Mouse (Mus musculus): ENCODE data around the gene Ifna16. TPM values are rescaled to one million over a fixed set of nuclear protein-coding genes. Genes with fewer than 3 reads are reported as not detected.

Ifna16 gene
- polyA plus RNA-seq, 1 experiment, result not detected

- TF ChIP-seq CTCF (IDR thresholded peaks at IDR 0.05; ENCODE audit: borderline replicate concordance, insufficient read depth, low read depth, low read length), result no peak
- no peak for TF ChIP-seq POLR2A (IDR thresholded peaks at IDR 0.05; ENCODE audit: borderline replicate concordance, insufficient read depth, low read length)
- DNase-seq, result no peak
- Histone ChIP-seq H3K27ac (ENCODE audit: insufficient read depth, low read length) (no peak overlapping the region), H3K27me3 (ENCODE audit: control insufficient read depth, insufficient read depth, low read length) (no peaks in the 10 kb centered on the region), H3K4me3 (replicated peaks; ENCODE audit: insufficient read depth, low read depth, low read length) (no peak overlapping the region), H3K4me1 (ENCODE audit: control insufficient read depth, insufficient read depth, low read length) (no peaks in the 10 kb centered on the region)
- 48% methylated on average over 3 of the region's 3 CpGs for WGBS
Measured at GRCm38 (mm10) chr4:88705924-88706323, 29.2 kb upstream of the Ifna16 start.

DNA sequence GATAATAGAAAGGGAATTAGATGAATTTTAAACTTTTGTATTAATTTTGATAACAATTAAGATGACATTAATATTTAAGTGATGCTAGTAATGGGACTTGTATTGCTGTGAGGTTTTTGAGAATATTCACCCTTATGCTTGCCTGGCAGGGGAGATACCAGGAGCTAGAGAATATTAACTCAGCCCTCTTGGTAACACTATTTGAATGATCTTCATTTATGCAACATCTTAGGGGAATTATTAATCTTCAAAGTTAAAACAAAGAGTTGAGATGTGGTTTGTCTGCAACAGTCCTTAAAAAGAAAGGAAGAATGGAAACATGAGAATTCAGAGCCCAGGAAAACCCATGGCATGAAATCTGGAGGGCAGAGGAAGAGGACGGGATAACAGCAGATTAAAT, 22.6 kb upstream of the Ifna16 start:
- Histone ChIP-seq H3K4me3 (replicated peaks; ENCODE audit: insufficient read depth, low read depth, low read length) (no peak overlapping the region), H3K27ac (ENCODE audit: insufficient read depth, low read length) (no peak overlapping the region), H3K27me3 (ENCODE audit: control insufficient read depth, insufficient read depth, low read length) (no peaks in the 10 kb centered on the region), H3K4me1 (ENCODE audit: control insufficient read depth, insufficient read depth, low read length) (no peaks in the 10 kb centered on the region)
- DNase-seq, result no peak
- no peak for TF ChIP-seq POLR2A (IDR thresholded peaks at IDR 0.05; ENCODE audit: borderline replicate concordance, insufficient read depth, low read length)
- WGBS, result 89% methylated on average over 1 of the region's 1 CpGs

- no peak for TF ChIP-seq CTCF (IDR thresholded peaks at IDR 0.05; ENCODE audit: borderline replicate concordance, insufficient read depth, low read depth, low read length)
- no peak for TF ChIP-seq POLR2A (IDR thresholded peaks at IDR 0.05; ENCODE audit: borderline replicate concordance, insufficient read depth, low read length)
- DNase-seq, result no peak
- H3K27me3 ChIP-seq (ENCODE audit: control insufficient read depth, insufficient read depth, low read length), result no peaks in the 10 kb centered on the region
- H3K4me1 ChIP-seq (ENCODE audit: control insufficient read depth, insufficient read depth, low read length), result no peaks in the 10 kb centered on the region
- 89% methylated on average over 5 of the region's 5 CpGs for WGBS
- H3K4me3 ChIP-seq (replicated peaks; ENCODE audit: insufficient read depth, low read depth, low read length), result no peak overlapping the region
- H3K27ac ChIP-seq (ENCODE audit: insufficient read depth, low read length), result no peak overlapping the region
Measured at GRCm38 (mm10) chr4:88698781-88699180, 22.1 kb upstream of the Ifna16 start.

GRCm38 (mm10) chr4:88697753-88698152, 21.0 kb upstream of the Ifna16 start:
- Histone ChIP-seq H3K27me3 (ENCODE audit: control insufficient read depth, insufficient read depth, low read length) (no peaks in the 10 kb centered on the region), H3K4me1 (ENCODE audit: control insufficient read depth, insufficient read depth, low read length) (no peaks in the 10 kb centered on the region), H3K4me3 (replicated peaks; ENCODE audit: insufficient read depth, low read depth, low read length) (no peak overlapping the region), H3K27ac (ENCODE audit: insufficient read depth, low read length) (no peak overlapping the region)
- WGBS, result 87% methylated on average over 4 of the region's 4 CpGs
- no peak for DNase-seq
- no peak for TF ChIP-seq CTCF (IDR thresholded peaks at IDR 0.05; ENCODE audit: borderline replicate concordance, insufficient read depth, low read depth, low read length)
- no peak for TF ChIP-seq POLR2A (IDR thresholded peaks at IDR 0.05; ENCODE audit: borderline replicate concordance, insufficient read depth, low read length)

GRCm38 (mm10) chr4:88697108-88697507, 20.4 kb upstream of the Ifna16 start:
- DNase-seq, result no peak
- Histone ChIP-seq H3K4me1 (ENCODE audit: control insufficient read depth, insufficient read depth, low read length) (no peaks in the 10 kb centered on the region), H3K27ac (ENCODE audit: insufficient read depth, low read length) (no peak overlapping the region), H3K27me3 (ENCODE audit: control insufficient read depth, insufficient read depth, low read length) (no peaks in the 10 kb centered on the region), H3K4me3 (replicated peaks; ENCODE audit: insufficient read depth, low read depth, low read length) (no peak overlapping the region)
- WGBS, result 75% methylated on average over 6 of the region's 6 CpGs
- no peak for TF ChIP-seq CTCF (IDR thresholded peaks at IDR 0.05; ENCODE audit: borderline replicate concordance, insufficient read depth, low read depth, low read length)
- TF ChIP-seq POLR2A (IDR thresholded peaks at IDR 0.05; ENCODE audit: borderline replicate concordance, insufficient read depth, low read length), result no peak

GRCm38 (mm10) chr4:88696237-88696884, 19.6 kb upstream of the Ifna16 start:
- TF ChIP-seq POLR2A (IDR thresholded peaks at IDR 0.05; ENCODE audit: borderline replicate concordance, insufficient read depth, low read length) (no peak), CTCF (IDR thresholded peaks at IDR 0.05; ENCODE audit: borderline replicate concordance, insufficient read depth, low read depth, low read length) (peak; percentile 99)
- no peak overlapping the region for H3K27ac ChIP-seq (ENCODE audit: insufficient read depth, low read length)
- peak; percentile 71 to 73 for DNase-seq
- 36% methylated on average over 3 of the region's 3 CpGs for WGBS
- H3K4me1 ChIP-seq (ENCODE audit: control insufficient read depth, insufficient read depth, low read length), result no peaks in the 10 kb centered on the region
- no peaks in the 10 kb centered on the region for H3K27me3 ChIP-seq (ENCODE audit: control insufficient read depth, insufficient read depth, low read length)
- H3K4me3 ChIP-seq (replicated peaks; ENCODE audit: insufficient read depth, low read depth, low read length), result no peak overlapping the region

DNA sequence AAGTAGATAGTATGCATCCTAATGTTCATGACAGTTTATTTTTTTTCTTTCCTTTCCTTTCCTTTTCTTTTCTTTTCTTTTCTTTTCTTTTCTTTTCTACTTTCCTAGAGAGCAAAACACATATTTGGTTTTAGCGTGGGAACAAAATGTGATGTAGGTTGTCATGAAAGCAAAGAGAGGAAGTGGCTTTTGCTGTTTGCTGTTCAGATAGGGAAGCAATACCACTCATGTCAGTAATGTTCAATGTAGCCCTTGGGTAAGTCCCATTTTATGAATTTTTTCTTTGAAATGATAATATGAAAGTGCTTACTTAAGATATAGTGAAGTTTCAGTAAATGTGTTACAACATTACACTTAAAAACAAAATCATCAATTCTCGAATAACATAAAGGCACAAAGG, 16.7 kb upstream of the Ifna16 start:
- Histone ChIP-seq H3K4me3 (replicated peaks; ENCODE audit: insufficient read depth, low read depth, low read length) (no peak overlapping the region), H3K27me3 (ENCODE audit: control insufficient read depth, insufficient read depth, low read length) (no peaks in the 10 kb centered on the region; the same call in 1 of the 2 replicates), H3K4me1 (ENCODE audit: control insufficient read depth, insufficient read depth, low read length) (no peaks in the 10 kb centered on the region), H3K27ac (ENCODE audit: insufficient read depth, low read length) (no peak overlapping the region)
- WGBS, result 88% methylated on average over 2 of the region's 2 CpGs
- TF ChIP-seq POLR2A (IDR thresholded peaks at IDR 0.05; ENCODE audit: borderline replicate concordance, insufficient read depth, low read length) (no peak), CTCF (IDR thresholded peaks at IDR 0.05; ENCODE audit: borderline replicate concordance, insufficient read depth, low read depth, low read length) (no peak)
- no peak for DNase-seq

- no peak for TF ChIP-seq CTCF (IDR thresholded peaks at IDR 0.05; ENCODE audit: borderline replicate concordance, insufficient read depth, low read depth, low read length)
- TF ChIP-seq POLR2A (IDR thresholded peaks at IDR 0.05; ENCODE audit: borderline replicate concordance, insufficient read depth, low read length), result no peak
- H3K4me1 ChIP-seq (ENCODE audit: control insufficient read depth, insufficient read depth, low read length), result no peaks in the 10 kb centered on the region
- no peaks in the 10 kb centered on the region; the same call in 1 of the 2 replicates for H3K27me3 ChIP-seq (ENCODE audit: control insufficient read depth, insufficient read depth, low read length)
- H3K4me3 ChIP-seq (replicated peaks; ENCODE audit: insufficient read depth, low read depth, low read length), result no peak overlapping the region
- no peak for DNase-seq
- H3K27ac ChIP-seq (ENCODE audit: insufficient read depth, low read length), result no peak overlapping the region
- 96% methylated on average over 1 of the region's 1 CpGs for WGBS
Measured at GRCm38 (mm10) chr4:88692537-88692936, 15.8 kb upstream of the Ifna16 start.
